Mouse (Mus musculus): ENCODE measurements around the gene Fam168a. TPM values are rescaled to one million over a fixed set of nuclear protein-coding genes. Genes with fewer than 3 reads are reported as not detected.
A peak's percentile ranks its signal among the peaks of the same experiment; 100 is the strongest.
"Not testable (repeated sequence)": the region's sequence is repeated elsewhere in the genome, so short reads cannot be mapped to it uniquely, and the experiment has no call there.

The Fam168a gene
- polyA plus RNA-seq, 1 experiment from 2014 or later = 35.4 TPM

GRCm38 (mm10) chr7:100840906-100841305, 134.5 kb downstream of the Fam168a start:
- Histone ChIP-seq H3K27ac (no peak overlapping the region), H3K27me3 (ENCODE audit: insufficient read depth, poor library complexity, severe bottlenecking) (no peaks in the 10 kb centered on the region), H3K4me1 (peaks cover 36% of the 10 kb centered on the region), H3K36me3 (peaks cover 34% of the 10 kb centered on the region), H3K4me3 (no peak overlapping the region), H3K9me3 (no peaks in the 10 kb centered on the region)
- no peak for DNase-seq (ENCODE audit: low spot score)
- 98% methylated on average over 1 of the region's 1 CpGs for WGBS

GRCm38 (mm10) chr7:100841608-100842007, 135.2 kb downstream of the Fam168a start:
- Histone ChIP-seq H3K36me3 (peaks cover 27% of the 10 kb centered on the region), H3K27me3 (ENCODE audit: insufficient read depth, poor library complexity, severe bottlenecking) (no peaks in the 10 kb centered on the region), H3K9me3 (no peaks in the 10 kb centered on the region), H3K4me1 (peaks cover 36% of the 10 kb centered on the region), H3K4me3 (no peak overlapping the region), H3K27ac (no peak overlapping the region)
- no peak for DNase-seq (ENCODE audit: low spot score)
- 86% methylated on average over 6 of the region's 6 CpGs for WGBS

GRCm38 (mm10) chr7:100842175-100842574, 135.7 kb downstream of the Fam168a start:
- no peak for DNase-seq (ENCODE audit: low spot score)
- 92% methylated on average over 5 of the region's 5 CpGs for WGBS
- Histone ChIP-seq H3K27ac (no peak overlapping the region), H3K4me3 (no peak overlapping the region), H3K9me3 (no peaks in the 10 kb centered on the region), H3K4me1 (peaks cover 36% of the 10 kb centered on the region), H3K27me3 (ENCODE audit: insufficient read depth, poor library complexity, severe bottlenecking) (no peaks in the 10 kb centered on the region), H3K36me3 (peaks cover 27% of the 10 kb centered on the region)

- Histone ChIP-seq H3K4me3 (no peak overlapping the region), H3K9me3 (no peaks in the 10 kb centered on the region), H3K27me3 (ENCODE audit: insufficient read depth, poor library complexity, severe bottlenecking) (no peaks in the 10 kb centered on the region), H3K36me3 (peaks cover 24% of the 10 kb centered on the region), H3K4me1 (peaks cover 30% of the 10 kb centered on the region), H3K27ac (no peak overlapping the region)
- DNase-seq (ENCODE audit: low spot score) = peak; percentile 76
- 55% methylated on average over 2 of the region's 2 CpGs for WGBS
These were observed 137.4 kb downstream of the Fam168a start for GRCm38 (mm10) chr7:100843866-100844265.

GRCm38 (mm10) chr7:100844385-100845025, 138.1 kb downstream of the Fam168a start:
- no peak overlapping the region for H3K4me3 ChIP-seq
- H3K9me3 ChIP-seq = no peaks in the 10 kb centered on the region
- no peaks in the 10 kb centered on the region for H3K27me3 ChIP-seq (ENCODE audit: insufficient read depth, poor library complexity, severe bottlenecking)
- H3K36me3 ChIP-seq = peaks cover 25% of the 10 kb centered on the region
- 0 out of 2 replicates have a peak overlapping the region, but pooled peaks have one; percentile 13 for H3K27ac ChIP-seq
- WGBS = 31% methylated on average over 2 of the region's 2 CpGs
- peak; percentile 77 for DNase-seq (ENCODE audit: low spot score)
- H3K4me1 ChIP-seq = peaks cover 24% of the 10 kb centered on the region

- H3K4me3 ChIP-seq = no peak overlapping the region
- peaks cover 29% of the 10 kb centered on the region for H3K36me3 ChIP-seq
- H3K9me3 ChIP-seq = no peaks in the 10 kb centered on the region
- no peak for DNase-seq (ENCODE audit: low spot score)
- H3K27ac ChIP-seq = peak overlapping the region; percentile 13; the same call in 1 of the 2 replicates
- peaks cover 23% of the 10 kb centered on the region for H3K4me1 ChIP-seq
- H3K27me3 ChIP-seq (ENCODE audit: insufficient read depth, poor library complexity, severe bottlenecking) = no peaks in the 10 kb centered on the region
These were observed 138.6 kb downstream of the Fam168a start for GRCm38 (mm10) chr7:100845026-100845400.

GRCm38 (mm10) chr7:100845412-100845811, 139.0 kb downstream of the Fam168a start:
- peak overlapping the region; percentile 13; the same call in 1 of the 2 replicates for H3K27ac ChIP-seq
- H3K36me3 ChIP-seq = peaks cover 31% of the 10 kb centered on the region
- H3K9me3 ChIP-seq = no peaks in the 10 kb centered on the region
- peaks cover 23% of the 10 kb centered on the region for H3K4me1 ChIP-seq
- no peaks in the 10 kb centered on the region for H3K27me3 ChIP-seq (ENCODE audit: insufficient read depth, poor library complexity, severe bottlenecking)
- DNase-seq (ENCODE audit: low spot score) = no peak
- no peak overlapping the region for H3K4me3 ChIP-seq
- 42% methylated on average over 1 of the region's 1 CpGs for WGBS

GRCm38 (mm10) chr7:100846033-100846432, 139.6 kb downstream of the Fam168a start:
- not testable (repeated sequence) for H3K9me3 ChIP-seq; DNase-seq (ENCODE audit: low spot score); H3K27ac ChIP-seq; H3K27me3 ChIP-seq (ENCODE audit: insufficient read depth, poor library complexity, severe bottlenecking); H3K4me3 ChIP-seq
- WGBS = 86% methylated on average over 7 of the region's 7 CpGs
- peaks cover 25% of the 10 kb centered on the region for H3K4me1 ChIP-seq
- H3K36me3 ChIP-seq = peaks cover 31% of the 10 kb centered on the region

GRCm38 (mm10) chr7:100847131-100847530, 140.7 kb downstream of the Fam168a start:
- Histone ChIP-seq H3K4me3 (no peak overlapping the region), H3K27me3 (ENCODE audit: insufficient read depth, poor library complexity, severe bottlenecking) (no peaks in the 10 kb centered on the region), H3K4me1 (peaks cover 36% of the 10 kb centered on the region), H3K36me3 (peaks cover 24% of the 10 kb centered on the region), H3K9me3 (no peaks in the 10 kb centered on the region), H3K27ac (no peak overlapping the region)
- DNase-seq (ENCODE audit: low spot score) = no peak
- WGBS = 88% methylated on average over 6 of the region's 6 CpGs

GRCm38 (mm10) chr7:100848744-100849143, 142.3 kb downstream of the Fam168a start:
- no peak for DNase-seq (ENCODE audit: low spot score)
- H3K9me3 ChIP-seq = no peaks in the 10 kb centered on the region
- H3K4me1 ChIP-seq = peaks cover 51% of the 10 kb centered on the region
- H3K27ac ChIP-seq = no peak overlapping the region
- no peaks in the 10 kb centered on the region for H3K27me3 ChIP-seq (ENCODE audit: insufficient read depth, poor library complexity, severe bottlenecking)
- H3K36me3 ChIP-seq = peaks cover 20% of the 10 kb centered on the region; the same call in 1 of the 2 replicates
- WGBS = 40% methylated on average over 6 of the region's 6 CpGs
- H3K4me3 ChIP-seq = no peak overlapping the region

GRCm38 (mm10) chr7:100849508-100849907, 143.1 kb downstream of the Fam168a start:
- 87% methylated on average over 2 of the region's 2 CpGs for WGBS
- Histone ChIP-seq H3K27me3 (ENCODE audit: insufficient read depth, poor library complexity, severe bottlenecking) (no peaks in the 10 kb centered on the region), H3K27ac (no peak overlapping the region), H3K9me3 (no peaks in the 10 kb centered on the region), H3K4me3 (no peak overlapping the region), H3K36me3 (peaks cover 20% of the 10 kb centered on the region; the same call in 1 of the 2 replicates), H3K4me1 (peaks cover 51% of the 10 kb centered on the region)
- no peak for DNase-seq (ENCODE audit: low spot score)

- H3K36me3 ChIP-seq = peaks cover 19% of the 10 kb centered on the region; the same call in 1 of the 2 replicates
- DNase-seq (ENCODE audit: low spot score) = no peak
- no peaks in the 10 kb centered on the region for H3K9me3 ChIP-seq
- WGBS = 63% methylated on average over 9 of the region's 9 CpGs
- H3K27ac ChIP-seq = peak overlapping the region; percentile 69
- no peaks in the 10 kb centered on the region for H3K27me3 ChIP-seq (ENCODE audit: insufficient read depth, poor library complexity, severe bottlenecking)
- peaks cover 58% of the 10 kb centered on the region for H3K4me1 ChIP-seq
- no peak overlapping the region for H3K4me3 ChIP-seq
These were observed 145.3 kb downstream of the Fam168a start for GRCm38 (mm10) chr7:100851481-100852356.

- Histone ChIP-seq H3K27ac (peak overlapping the region; percentile 63), H3K9me3 (no peaks in the 10 kb centered on the region), H3K27me3 (ENCODE audit: insufficient read depth, poor library complexity, severe bottlenecking) (no peaks in the 10 kb centered on the region), H3K4me3 (no peak overlapping the region), H3K4me1 (peaks cover 65% of the 10 kb centered on the region), H3K36me3 (peaks cover 7% of the 10 kb centered on the region; the same call in 1 of the 2 replicates)
- no peak for DNase-seq (ENCODE audit: low spot score)
- WGBS = 73% methylated on average over 3 of the region's 3 CpGs
These were observed 147.0 kb downstream of the Fam168a start for GRCm38 (mm10) chr7:100853396-100853795.

Measured in heart, embryonic 10.5 days (tissue).